Mouse (Mus musculus): ENCODE results near the gene Elf5.
A peak's percentile ranks its signal among the peaks of the same experiment; 100 is the strongest.

Gene Elf5

GRCm38 (mm10) chr2:103478326-103478725 is 66.8 kb downstream of the Elf5 start:
- DNase-seq: no peak

- DNase-seq: no peak
These were observed 68.8 kb downstream of the Elf5 start for GRCm38 (mm10) chr2:103480240-103480639.

- no peak for DNase-seq
These were observed 69.4 kb downstream of the Elf5 start for GRCm38 (mm10) chr2:103480871-103481270.

- no peak for DNase-seq
These were observed 70.1 kb downstream of the Elf5 start for GRCm38 (mm10) chr2:103481314-103482231.

- DNase-seq: no peak
These were observed 71.9 kb downstream of the Elf5 start for GRCm38 (mm10) chr2:103483289-103483985.

- DNase-seq: no peak
These were observed 72.6 kb downstream of the Elf5 start for GRCm38 (mm10) chr2:103483986-103484520.

GRCm38 (mm10) chr2:103484617-103485401 is 73.3 kb downstream of the Elf5 start, which contains the start of gene Cat:
Gene Cat, minus strand, starts transcription at chr2:103485160.
- DNase-seq: peak; percentile 96

GRCm38 (mm10) chr2:103492526-103492925 is 81.0 kb downstream of the Elf5 start:
- no peak for DNase-seq

GRCm38 (mm10) chr2:103493827-103494226 is 82.3 kb downstream of the Elf5 start:
- no peak for DNase-seq

GRCm38 (mm10) chr2:103495633-103496418 is 84.3 kb downstream of the Elf5 start:
- DNase-seq: no peak

Data from right cerebral cortex, postnatal 14 days (tissue).